Mouse (Mus musculus) spleen, embryonic (tissue): Measurements from ENCODE around the gene Thsd7b.

Experiments used
- CTCF ChIA-PET: fragments of 350-600 bp; sonication (Branson Sonifier 250); formaldehyde crosslinking; loops from one replicate; lab custom pipeline; 2022; lab: Charles Lee

Thsd7b gene

GRCm38 (mm10) chr1:129272982-129273937, at the start of gene Thsd7b:
TSS of gene Thsd7b (plus strand) at chr1:129273302.
- CTCF ChIA-PET: no interaction called here

DNA sequence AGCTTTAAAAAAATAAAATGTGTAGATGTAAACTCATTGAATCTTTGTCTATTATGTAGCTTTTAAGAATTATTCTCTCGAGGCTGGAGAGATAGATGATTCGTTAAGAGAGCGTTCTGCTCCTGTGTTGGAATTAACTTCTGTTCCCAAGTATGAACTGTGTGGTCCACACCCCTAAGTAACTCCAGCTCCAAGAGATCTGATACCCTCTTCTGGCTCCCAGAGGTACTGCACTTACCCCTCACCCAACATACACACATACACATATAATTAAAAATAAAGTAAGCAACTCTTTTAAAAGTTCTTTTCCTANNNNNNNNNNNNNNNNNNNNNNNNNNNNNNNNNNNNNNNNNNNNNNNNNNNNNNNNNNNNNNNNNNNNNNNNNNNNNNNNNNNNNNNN, 28.8 kb upstream of the Thsd7b start:
- CTCF ChIA-PET: no interaction called here

GRCm38 (mm10) chr1:129250704-129251443, 22.2 kb upstream of the Thsd7b start:
- CTCF ChIA-PET: no interaction called here

- CTCF ChIA-PET: no interaction called here
These were observed 6.4 kb upstream of the Thsd7b start for GRCm38 (mm10) chr1:129266684-129267083.

DNA sequence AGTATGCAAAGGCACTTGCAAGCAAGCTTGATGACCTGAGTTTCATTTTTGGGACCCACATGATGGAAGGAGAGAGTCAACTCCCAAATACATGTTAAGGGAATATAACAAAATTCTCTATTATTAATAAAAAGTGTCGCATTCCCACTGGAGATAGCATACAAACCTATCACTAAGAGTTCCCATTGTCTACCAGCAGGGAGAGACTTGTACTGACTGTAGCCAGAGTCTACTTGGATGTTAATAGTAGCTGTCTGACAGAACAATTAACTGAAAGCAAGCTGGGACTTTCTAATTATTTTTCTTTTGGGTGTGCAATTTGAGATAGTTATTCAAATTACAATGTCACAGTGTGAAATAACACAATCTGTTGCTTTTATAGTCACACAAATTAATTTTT, 31.1 kb downstream of the Thsd7b start:
- CTCF ChIA-PET: no interaction called here

- CTCF ChIA-PET: no interaction called here
These were observed 51.3 kb downstream of the Thsd7b start for GRCm38 (mm10) chr1:129324388-129324787.

DNA sequence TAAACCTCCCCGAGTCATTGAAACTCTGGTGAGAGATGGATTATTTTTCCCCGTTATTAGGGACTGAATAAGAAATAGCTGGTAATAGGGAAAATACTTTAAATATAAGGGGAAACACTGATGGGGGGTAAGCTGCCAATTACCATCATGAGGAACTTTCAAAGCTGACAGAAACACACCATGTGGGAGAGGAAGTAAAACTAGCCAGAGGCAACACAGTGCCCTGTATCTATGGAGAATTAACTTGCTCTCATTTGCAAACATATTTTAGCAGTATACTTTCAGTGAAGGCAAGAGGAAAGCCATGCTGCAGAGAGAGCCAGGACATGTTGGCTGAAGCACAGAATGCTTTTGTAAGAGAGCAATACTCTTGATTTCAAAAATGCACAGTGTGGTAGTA, 51.7 kb downstream of the Thsd7b start:
- CTCF ChIA-PET: no interaction called here

DNA sequence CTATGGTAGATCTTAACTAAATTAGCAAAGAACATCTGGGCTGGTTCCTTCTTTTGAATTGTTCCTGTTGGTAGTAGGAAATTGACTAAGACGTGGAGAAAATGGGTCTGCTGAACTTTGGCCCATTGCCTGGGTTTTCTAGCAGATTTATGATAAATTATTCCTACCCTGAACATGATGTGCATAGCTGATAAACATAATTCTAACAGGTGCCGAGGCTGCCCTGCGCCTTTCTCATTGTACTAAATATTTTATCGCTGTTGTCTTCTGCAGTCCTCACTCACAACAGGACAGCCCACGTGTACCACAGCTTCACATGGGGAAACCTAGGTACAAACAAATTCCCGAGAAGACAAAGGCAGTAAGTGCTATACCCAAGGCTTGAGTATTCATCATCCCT, 83.5 kb downstream of the Thsd7b start:
- CTCF ChIA-PET: no interaction called here

DNA sequence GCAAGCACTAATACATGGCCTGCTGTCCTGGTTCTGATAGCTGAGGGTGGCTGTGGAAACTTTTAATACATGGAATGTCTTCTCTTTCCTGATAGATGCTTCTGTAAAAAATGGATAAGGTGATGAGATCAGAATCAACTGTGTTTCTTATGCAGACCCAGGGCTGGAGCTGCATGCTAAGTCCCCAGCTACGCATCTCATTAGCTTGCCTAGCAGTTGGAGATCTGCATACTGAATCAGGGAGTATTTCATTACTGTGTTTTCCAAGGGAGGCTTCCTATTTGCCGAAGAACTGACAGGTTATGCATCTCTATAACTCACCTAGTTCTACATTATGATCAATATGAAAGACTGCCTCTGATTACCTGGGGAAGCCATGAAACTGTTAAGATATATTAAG, 84.3 kb downstream of the Thsd7b start:
- CTCF ChIA-PET: no interaction called here

DNA sequence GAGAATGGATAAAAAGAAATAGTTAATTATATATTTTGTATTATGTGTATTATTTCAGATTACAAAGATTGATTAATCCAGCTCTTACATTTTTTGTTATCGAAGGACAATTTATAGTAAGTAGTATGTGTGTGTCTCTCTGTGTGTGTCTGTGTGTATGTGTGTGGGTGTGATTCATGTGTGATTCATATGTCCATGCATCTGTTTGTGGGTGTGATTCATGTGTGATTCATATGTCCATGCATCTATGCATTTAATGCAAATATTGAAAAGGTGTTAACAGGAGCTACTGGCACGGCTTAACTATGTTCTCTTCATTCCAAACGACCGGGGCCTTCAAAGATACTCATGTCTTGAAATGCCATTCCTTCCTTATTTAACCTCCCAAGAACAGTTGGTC, 90.3 kb downstream of the Thsd7b start:
- CTCF ChIA-PET: no interaction called here

DNA sequence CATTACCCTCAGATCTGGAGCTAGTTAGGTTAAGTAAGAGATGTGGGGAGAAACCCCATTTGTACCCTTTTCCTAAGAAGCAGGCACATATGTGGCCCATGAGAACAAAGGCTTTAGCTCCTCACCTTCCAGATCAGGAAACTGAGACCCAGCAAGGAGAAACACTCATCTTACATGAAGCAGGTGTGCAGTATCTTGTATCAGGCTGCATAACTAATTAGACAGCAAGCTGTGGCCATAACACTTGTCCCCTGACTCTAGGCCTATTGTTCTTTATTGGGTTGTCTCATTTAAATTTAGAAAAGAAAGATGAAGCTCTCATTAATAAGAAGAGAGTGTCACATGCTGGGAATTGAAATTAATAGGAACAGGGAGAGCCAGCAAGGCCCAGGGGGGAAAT, 91.7 kb downstream of the Thsd7b start:
- CTCF ChIA-PET: no interaction called here

DNA sequence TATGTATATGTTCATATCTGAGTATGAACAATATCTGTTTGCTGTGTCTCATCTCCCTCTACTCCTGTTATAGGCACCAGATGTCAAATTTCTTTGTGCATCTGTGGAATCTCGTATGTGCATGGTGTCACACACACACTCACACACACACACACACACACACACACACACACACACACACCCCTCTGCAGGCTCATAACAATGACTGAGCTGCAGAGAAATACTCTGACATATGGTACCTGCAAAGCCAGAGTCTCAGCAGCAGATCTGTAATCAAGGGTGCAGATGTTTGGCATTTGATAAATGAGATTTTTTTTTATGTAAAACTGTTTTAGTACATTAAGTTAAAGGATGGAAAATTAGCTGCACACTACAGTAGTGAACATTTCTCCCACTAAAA, 92.5 kb downstream of the Thsd7b start:
- CTCF ChIA-PET: no interaction called here

DNA sequence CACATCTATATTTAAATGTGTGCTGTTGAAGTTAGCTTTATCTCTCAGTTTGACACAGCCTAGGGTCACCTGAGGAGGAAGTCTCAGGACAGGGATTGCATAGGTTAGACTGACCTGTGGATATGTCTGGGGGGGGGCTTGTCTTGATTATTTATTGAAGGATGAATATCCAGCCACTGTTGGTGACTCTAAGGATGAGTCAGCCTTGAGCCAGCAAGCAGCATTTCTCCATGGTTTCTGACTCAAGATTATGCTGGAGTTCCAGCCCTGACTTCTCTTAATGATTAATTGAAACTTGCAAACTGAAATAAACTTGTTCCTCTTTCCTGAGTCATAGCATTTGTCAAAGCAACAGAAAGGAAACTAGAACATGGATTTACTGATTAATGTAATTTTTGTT, 113.4 kb downstream of the Thsd7b start:
- CTCF ChIA-PET: no interaction called here

- CTCF ChIA-PET: no interaction called here
These were observed 138.5 kb downstream of the Thsd7b start for GRCm38 (mm10) chr1:129411584-129411983.

DNA sequence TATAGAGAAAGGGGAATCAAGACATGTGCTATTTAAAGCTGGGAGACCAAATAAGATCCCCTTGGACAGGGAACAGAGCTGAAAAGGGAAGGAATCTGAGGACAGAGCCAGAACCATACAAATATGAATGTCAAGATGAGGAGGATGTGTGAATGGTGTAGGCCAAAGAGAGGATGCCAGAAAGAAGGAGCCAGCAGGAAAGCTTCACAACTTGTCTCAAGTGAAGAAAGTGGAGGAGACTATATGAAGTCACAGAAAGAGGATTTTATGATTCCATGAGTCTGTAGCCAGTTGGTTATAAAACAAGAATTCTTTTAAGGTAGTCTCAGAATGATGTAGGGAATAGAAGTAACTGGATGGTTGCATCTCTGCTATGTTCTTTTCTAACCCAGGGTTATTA, 148.5 kb downstream of the Thsd7b start:
- CTCF ChIA-PET: no interaction called here

GRCm38 (mm10) chr1:129464414-129464813, 191.3 kb downstream of the Thsd7b start:
- CTCF ChIA-PET: no interaction called here

GRCm38 (mm10) chr1:129473504-129473903, 200.4 kb downstream of the Thsd7b start:
- CTCF ChIA-PET: no interaction called here

- CTCF ChIA-PET: no interaction called here
These were observed 211.3 kb downstream of the Thsd7b start for GRCm38 (mm10) chr1:129484266-129485031.

GRCm38 (mm10) chr1:129491136-129491535, 218.0 kb downstream of the Thsd7b start:
- CTCF ChIA-PET: no interaction called here

DNA sequence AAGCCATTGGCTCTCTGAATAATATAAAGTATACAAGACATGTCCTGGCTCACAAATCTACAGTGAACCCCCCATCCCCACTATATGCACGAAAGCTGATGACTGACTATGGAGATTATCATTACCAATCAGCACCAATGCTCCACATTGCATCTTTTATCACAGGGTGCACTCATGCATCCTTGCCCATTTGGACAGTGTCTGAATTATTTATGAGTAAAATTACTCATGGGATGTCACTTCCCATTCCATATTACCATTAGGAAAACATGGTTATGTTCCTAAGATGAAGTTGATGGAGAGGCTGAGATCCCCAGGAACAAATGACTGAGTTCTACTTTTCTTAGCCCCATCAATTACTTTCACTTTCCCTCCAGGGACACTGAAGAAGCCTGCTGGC, 220.8 kb downstream of the Thsd7b start:
- CTCF ChIA-PET: no interaction called here

- CTCF ChIA-PET: no interaction called here
These were observed 228.6 kb downstream of the Thsd7b start for GRCm38 (mm10) chr1:129501707-129502106.

DNA sequence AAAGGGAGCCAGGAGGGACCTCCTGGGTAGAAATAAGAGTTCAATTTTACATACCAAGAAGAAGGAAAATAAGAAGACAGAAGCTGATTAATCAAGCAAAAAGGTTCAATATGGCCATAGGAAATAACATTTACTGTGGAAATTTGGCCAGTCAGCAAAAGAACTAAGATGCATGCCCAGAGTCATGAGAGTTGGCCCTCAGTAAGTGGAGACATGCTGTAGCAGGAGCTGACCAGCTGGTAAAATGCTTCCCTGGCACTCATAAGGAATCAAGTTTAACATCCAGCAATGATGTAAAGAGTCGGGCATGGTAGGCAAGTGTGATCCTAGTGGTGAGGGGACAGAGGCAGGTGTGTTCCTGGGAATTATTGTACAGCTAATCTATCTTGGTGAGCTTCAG, 243.3 kb downstream of the Thsd7b start:
- CTCF ChIA-PET: no interaction called here
